26 mouse cellular contexts compared by ENCODE assay signal in genomic region chr10:89594309-89594708, GRCm38 (mm10). TPM values are rescaled to one million over a fixed set of nuclear protein-coding genes. Genes with fewer than 3 reads are reported as not detected.
DNase-seq lines count a peak whose midpoint lies in the region; ATAC-seq and TF ChIP-seq lines count a peak whose summit lies in the region.
"Had no signal": no experiment of that assay in that cellular context is flagged by ENCODE, and none has a peak within 500 bp of the region (broad histone marks: within the 10 kb centered on the region; RNA-seq: fewer than 3 reads in every experiment).

No protein-coding gene starts in this region.

- H3K27me3 ChIP-seq in intestine, embryonic 14.5 days (replicated peaks; ENCODE audit: control insufficient read depth, insufficient read depth, low read length), result no peaks in the 10 kb centered on the region
- no peaks in the 10 kb centered on the region for H3K27me3 ChIP-seq in liver, embryonic 11.5 days (replicated peaks; ENCODE audit: control insufficient read depth, insufficient read depth, low read length)
- H3K27me3 ChIP-seq in forebrain, postnatal 0 days (ENCODE audit: insufficient read depth, low read length), result no peaks in the 10 kb centered on the region
- H3K27me3 ChIP-seq: embryonic facial prominence, embryonic 13.5 days; forebrain, embryonic 15.5 days; heart, embryonic 15.5 days; hindbrain, embryonic 15.5 days; limb, embryonic 13.5 days; stomach, embryonic 15.5 days had no signal

- ATAC-seq in intestine, embryonic 14.5 days (replicated peaks; ENCODE audit: low FRiP score, low TSS enrichment, low read depth), result peak; percentile 48
- peak; percentile 55 for ATAC-seq in liver, embryonic 11.5 days (replicated peaks; ENCODE audit: low FRiP score)
- peak; percentile 26; the same call in 1 of the 2 replicates for ATAC-seq in megakaryocyte-erythroid progenitor cell, adult 5-6 weeks (replicated peaks; ENCODE audit: low FRiP score, low TSS enrichment, poor library complexity, severe bottlenecking)
- no peak for ATAC-seq in forebrain, postnatal 0 days
- ATAC-seq: forebrain, embryonic 15.5 days had no signal

- intact Hi-C loops in gastrocnemius, adult 2 months (cut with DNase I), result no loop called here

- TF ChIP-seq CTCF in forebrain, postnatal 0 days (IDR thresholded peaks at IDR 0.05; ENCODE audit: low read depth), result no peak
- no peak for TF ChIP-seq CTCF in gastrocnemius, adult 2 months (IDR thresholded peaks at IDR 0.05)

- H3K4me3 ChIP-seq in intestine, embryonic 14.5 days (ENCODE audit: low read depth, low read length), result no peak overlapping the region
- H3K4me3 ChIP-seq in liver, embryonic 11.5 days (ENCODE audit: low read depth, low read length), result no peak overlapping the region
- H3K4me3 ChIP-seq in forebrain, postnatal 0 days (ENCODE audit: low read depth, low read length), result no peak overlapping the region
- H3K4me3 ChIP-seq in gastrocnemius, adult 2 months, result no peak overlapping the region
- H3K4me3 ChIP-seq: embryonic facial prominence, embryonic 13.5 days; erythroblast, embryonic 14.5 days; forebrain, embryonic 15.5 days; heart, embryonic 15.5 days; hindbrain, embryonic 15.5 days; limb, embryonic 13.5 days; stomach, embryonic 15.5 days had no signal

- H3K9me3 ChIP-seq in intestine, embryonic 14.5 days (ENCODE audit: control insufficient read depth, low read length), result no peaks in the 10 kb centered on the region
- H3K9me3 ChIP-seq in liver, embryonic 11.5 days (ENCODE audit: control insufficient read depth, low read length), result no peaks in the 10 kb centered on the region
- H3K9me3 ChIP-seq in forebrain, postnatal 0 days (ENCODE audit: low read length), result no peaks in the 10 kb centered on the region
- H3K9me3 ChIP-seq: embryonic facial prominence, embryonic 13.5 days; forebrain, embryonic 15.5 days; heart, embryonic 15.5 days; hindbrain, embryonic 15.5 days; limb, embryonic 13.5 days; stomach, embryonic 15.5 days had no signal

- H3K36me3 ChIP-seq in intestine, embryonic 14.5 days (ENCODE audit: control insufficient read depth, insufficient read depth, low read length), result no peaks in the 10 kb centered on the region
- H3K36me3 ChIP-seq in liver, embryonic 11.5 days (ENCODE audit: control insufficient read depth, insufficient read depth, low read length), result no peaks in the 10 kb centered on the region
- H3K36me3 ChIP-seq in forebrain, postnatal 0 days (ENCODE audit: insufficient read depth), result no peaks in the 10 kb centered on the region
- H3K36me3 ChIP-seq: embryonic facial prominence, embryonic 13.5 days; forebrain, embryonic 15.5 days; heart, embryonic 15.5 days; hindbrain, embryonic 15.5 days; limb, embryonic 13.5 days; stomach, embryonic 15.5 days had no signal

- no peaks in the 10 kb centered on the region for H3K4me1 ChIP-seq in intestine, embryonic 14.5 days (replicated peaks; ENCODE audit: control insufficient read depth, insufficient read depth, low read length)
- H3K4me1 ChIP-seq in liver, embryonic 11.5 days (replicated peaks; ENCODE audit: control insufficient read depth, insufficient read depth, low read length), result peaks cover 9% of the 10 kb centered on the region
- H3K4me1 ChIP-seq in forebrain, postnatal 0 days (ENCODE audit: insufficient read depth), result no peaks in the 10 kb centered on the region
- H3K4me1 ChIP-seq: embryonic facial prominence, embryonic 13.5 days; forebrain, embryonic 15.5 days; hindbrain, embryonic 15.5 days; limb, embryonic 13.5 days; stomach, embryonic 15.5 days had no signal

- peak; percentile 5 for DNase-seq in c-Kit-positive CD71-positive TER-119-negative erythroid progenitor cells, embryonic 14.5 days (ENCODE audit: low read depth)
- no peak for DNase-seq in intestine, embryonic 14.5 days (ENCODE audit: low spot score)
- no peak for DNase-seq in liver, embryonic 11.5 days (ENCODE audit: low spot score)
- DNase-seq in testis, postnatal 14 days (ENCODE audit: low spot score), result no peak
- no peak for DNase-seq in forebrain, postnatal 0 days
- DNase-seq in gastrocnemius, adult 2 months, result no peak
- DNase-seq: adrenal gland, postnatal 25 days; cerebellum, adult 11 months; cerebellum, postnatal 14 days; embryo, embryonic 11 days; heart, postnatal 36 days; kidney, adult 18-20 months; kidney, postnatal 4 days; layer of hippocampus, adult 9-11 months; lung, embryonic 14.5 days; right cerebral cortex, postnatal 4 days; thymus, adult 18-20 months; thymus, postnatal 4 days had no signal

- no peak overlapping the region for H3K27ac ChIP-seq in intestine, embryonic 14.5 days (ENCODE audit: low read depth)
- H3K27ac ChIP-seq in liver, embryonic 11.5 days (ENCODE audit: low read depth, low read length), result no peak overlapping the region
- no peak overlapping the region for H3K27ac ChIP-seq in forebrain, postnatal 0 days (ENCODE audit: low read depth, low read length)
- no peak overlapping the region for H3K27ac ChIP-seq in gastrocnemius, adult 2 months
- H3K27ac ChIP-seq: embryonic facial prominence, embryonic 13.5 days; forebrain, embryonic 15.5 days; heart, embryonic 15.5 days; hindbrain, embryonic 15.5 days; limb, embryonic 13.5 days; stomach, embryonic 15.5 days had no signal

- WGBS in intestine, embryonic 14.5 days, result 77% methylated on average over 4 of the region's 4 CpGs
- 50% methylated on average over 4 of the region's 4 CpGs for WGBS in liver, embryonic 11.5 days
- 89% methylated on average over 4 of the region's 4 CpGs for WGBS in forebrain, postnatal 0 days

- no peak overlapping the region for H3K4me2 ChIP-seq in intestine, embryonic 14.5 days (ENCODE audit: low read length)
- no peak overlapping the region for H3K4me2 ChIP-seq in liver, embryonic 11.5 days
- H3K4me2 ChIP-seq in forebrain, postnatal 0 days (ENCODE audit: low read depth), result no peak overlapping the region
- H3K4me2 ChIP-seq: embryonic facial prominence, embryonic 13.5 days; forebrain, embryonic 15.5 days; heart, embryonic 15.5 days; hindbrain, embryonic 15.5 days; limb, embryonic 13.5 days; lung, embryonic 14.5 days; stomach, embryonic 15.5 days had no signal

- H3K9ac ChIP-seq in intestine, embryonic 14.5 days (ENCODE audit: low read length), result no peak overlapping the region
- no peak overlapping the region for H3K9ac ChIP-seq in liver, embryonic 11.5 days (ENCODE audit: low read depth, low read length)
- H3K9ac ChIP-seq in forebrain, postnatal 0 days, result no peak overlapping the region
- H3K9ac ChIP-seq: embryonic facial prominence, embryonic 13.5 days; forebrain, embryonic 15.5 days; heart, embryonic 15.5 days; hindbrain, embryonic 15.5 days; limb, embryonic 13.5 days; lung, embryonic 14.5 days; stomach, embryonic 15.5 days had no signal

RNA-seq across cellular contexts. Expression of gene Slc17a8, which starts 26.7 kb away (rescaled TPM):
- polyA plus RNA-seq in intestine, embryonic 14.5 days (2014; fragmentation: Nextera tagmentation; extraction: Ambion mirVana), result not detected in 2 replicates
- polyA plus RNA-seq in liver, embryonic 11.5 days (2014; fragmentation: Nextera tagmentation; extraction: Ambion mirVana), result 0.13 TPM in 1 of 2 replicates, not detected in the other
- total RNA-seq in megakaryocyte-erythroid progenitor cell, adult 5-6 weeks (2014; fragmentation: Nextera tagmentation), result 0.13 TPM in 1 of 2 replicates, not detected in the other
- total RNA-seq in megakaryocyte-erythroid progenitor cell, adult 5-6 weeks (2017), result 0.19 TPM in 1 of 2 replicates, not detected in the other
- total RNA-seq in forebrain, postnatal 0 days (2014; rRNA removed), result 1.4 and 2.3 TPM in 2 replicates
- 0.24 and 0.50 TPM in 2 replicates for polyA plus RNA-seq in forebrain, postnatal 0 days (2015; fragmentation: Nextera tagmentation; extraction: Ambion mirVana)
- not detected for total RNA-seq in gastrocnemius, adult 2 months (2021)
- total RNA-seq: heart, postnatal 36 days had no signal
- polyA plus RNA-seq: embryonic facial prominence, embryonic 13.5 days; erythroblast, embryonic 14.5 days; limb, embryonic 13.5 days; lung, embryonic 14.5 days; stomach, embryonic 15.5 days had no signal
